Mouse (Mus musculus) neural tube, embryonic 11.5 days (tissue): ENCODE results near the gene Sars. TPM values are rescaled to one million over a fixed set of nuclear protein-coding genes. Genes with fewer than 3 reads are reported as not detected.
A peak's percentile ranks its signal among the peaks of the same experiment; 100 is the strongest.

ENCODE experiments used
- ATAC-seq: fragments of 200-750 bp; cut with Nextera tagmentation; 2 replicates; pipeline ENCODE4 v1.8.0; 2017; ENCODE audit warnings: moderate number of reproducible peaks, mild to moderate bottlenecking, moderate TSS enrichment, moderate library complexity; ENCODE audit not compliant: insufficient read depth, low FRiP score, low TSS enrichment
- DNase-seq: peaks from one replicate; pipeline ENCODE4 v3.0.0-alpha.2; 2015; ENCODE audit warnings: low spot score
- H3K27ac ChIP-seq: fragments of 300-500 bp; sonication (generic); 2 replicates; pipeline ENCODE4 v1.5.1; 2014; ENCODE audit warnings: low read depth, mild to moderate bottlenecking, low read length
- H3K27me3 ChIP-seq: fragments of 300-500 bp; sonication (generic); 2 replicates; pipeline ENCODE4 v1.6.1; 2014; ENCODE audit warnings: mild to moderate bottlenecking, low read length, mixed read lengths; ENCODE audit not compliant: control insufficient read depth, insufficient read depth
- H3K36me3 ChIP-seq: fragments of 300-500 bp; sonication (generic); 2 replicates; pipeline ENCODE4 v1.6.1; 2014; ENCODE audit warnings: mild to moderate bottlenecking, low read length, moderate library complexity, mixed read lengths; ENCODE audit not compliant: control insufficient read depth, insufficient read depth
- H3K4me1 ChIP-seq: fragments of 300-500 bp; sonication (generic); 2 replicates; pipeline ENCODE4 v1.6.1; 2014; ENCODE audit warnings: low read length, mixed read lengths; ENCODE audit not compliant: control insufficient read depth, insufficient read depth
- H3K4me2 ChIP-seq: fragments of 300-500 bp; sonication (generic); 2 replicates; pipeline ENCODE4 v1.6.1; 2014; ENCODE audit warnings: low read depth, mild to moderate bottlenecking, moderate library complexity
- H3K4me3 ChIP-seq: fragments of 300-500 bp; sonication (generic); 2 replicates; pipeline ENCODE4 v1.5.1; 2014; ENCODE audit warnings: low read depth, low read length
- H3K9ac ChIP-seq: fragments of 300-500 bp; sonication (generic); 2 replicates; pipeline ENCODE4 v1.6.1; 2014; ENCODE audit warnings: mild to moderate bottlenecking, low read length
- H3K9me3 ChIP-seq: fragments of 300-500 bp; sonication (generic); 2 replicates; pipeline ENCODE4 v1.6.1; 2016; ENCODE audit warnings: low read length; ENCODE audit not compliant: control insufficient read depth
- WGBS: fragments of 180-500 bp; shearing (Covaris S2); extraction: QIAGEN DNeasy Blood & Tissue Kit; methylation state at CpG from one replicate; pipeline ENCODE4 v1.1.7; 2014; 5-methylcytosine and 5-hydroxymethylcytosine counted together
- polyA plus RNA-seq: library from polyadenylated mRNA; unstranded; fragments of >200 nt; fragmentation: Nextera tagmentation; extraction: Ambion mirVana; gene quantifications from 2 replicates; pipeline ENCODE4 v1.2.1, GENCODE M21; 2014

Sars gene
- polyA plus RNA-seq, 1 experiment from 2014 or later = 216 TPM

DNA sequence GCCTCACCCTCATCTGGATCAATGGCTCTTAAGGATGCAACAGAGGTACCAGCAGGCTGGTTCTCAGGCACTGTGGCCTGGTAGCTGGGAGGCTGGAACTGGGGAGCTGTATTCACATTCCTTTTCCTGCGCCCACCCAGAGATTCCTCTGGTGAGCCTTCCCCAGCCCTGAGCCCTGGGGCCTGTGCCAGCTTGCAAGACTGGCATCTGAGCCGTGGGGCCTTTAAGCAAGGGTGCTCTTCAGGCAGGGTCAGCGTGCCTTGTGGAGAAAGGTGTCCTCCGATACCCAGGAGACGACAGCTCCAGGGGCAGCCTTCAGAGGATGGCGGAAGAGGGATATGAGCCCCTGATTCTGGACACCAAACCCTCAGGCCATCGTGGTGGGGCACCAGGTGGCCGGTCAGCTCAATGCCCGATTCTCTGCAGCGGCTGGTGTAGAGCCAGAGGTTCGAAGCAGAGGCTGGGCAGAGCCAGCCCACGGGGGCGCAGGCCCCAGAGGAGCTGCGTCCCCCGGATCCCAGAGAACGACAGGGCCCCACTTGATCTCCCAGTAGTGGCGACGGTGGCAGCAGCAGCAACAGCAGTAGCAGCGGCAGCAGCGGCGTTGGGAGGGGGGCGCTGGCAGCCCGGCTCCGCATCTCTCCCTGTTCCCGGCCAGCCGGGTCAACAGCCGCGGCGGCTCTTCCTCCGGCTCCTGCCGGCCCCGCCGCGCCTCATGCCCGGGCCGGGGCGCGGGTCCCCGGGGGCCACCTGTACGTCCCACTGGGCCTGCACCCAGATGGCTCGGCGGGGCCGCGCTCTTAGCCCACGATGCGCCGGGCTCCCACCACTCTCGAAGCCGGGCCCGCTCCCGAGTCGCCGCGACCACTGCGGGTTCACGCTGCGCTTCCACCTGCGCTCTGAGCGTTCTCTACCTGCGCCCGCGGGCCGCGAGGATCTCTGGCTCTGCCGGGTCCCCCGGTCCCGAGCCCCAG is 29.9 kb downstream of the Sars start, which contains the start of gene Celsr2:
Gene Celsr2 (minus strand): TSS at position 696 of the 974 bp plus-strand sequence.
- Histone ChIP-seq H3K27me3 (no peaks in the 10 kb centered on the region), H3K4me3 (peak within 1 kb of the TSS; percentile 87), H3K36me3 (peaks cover 21% of the 10 kb centered on the region), H3K9ac (peak within 1 kb of the TSS; percentile 97), H3K4me1 (peaks cover 17% of the 10 kb centered on the region), H3K4me2 (peak within 1 kb of the TSS; percentile 87), H3K9me3 (peaks cover 8% of the 10 kb centered on the region), H3K27ac (peak within 1 kb of the TSS; percentile 81)
- DNase-seq (peak; percentile 57), ATAC-seq (peak; percentile 5; the same call in 1 of the 2 replicates)
- WGBS = 6% methylated on average over 67 of the region's 67 CpGs

DNA sequence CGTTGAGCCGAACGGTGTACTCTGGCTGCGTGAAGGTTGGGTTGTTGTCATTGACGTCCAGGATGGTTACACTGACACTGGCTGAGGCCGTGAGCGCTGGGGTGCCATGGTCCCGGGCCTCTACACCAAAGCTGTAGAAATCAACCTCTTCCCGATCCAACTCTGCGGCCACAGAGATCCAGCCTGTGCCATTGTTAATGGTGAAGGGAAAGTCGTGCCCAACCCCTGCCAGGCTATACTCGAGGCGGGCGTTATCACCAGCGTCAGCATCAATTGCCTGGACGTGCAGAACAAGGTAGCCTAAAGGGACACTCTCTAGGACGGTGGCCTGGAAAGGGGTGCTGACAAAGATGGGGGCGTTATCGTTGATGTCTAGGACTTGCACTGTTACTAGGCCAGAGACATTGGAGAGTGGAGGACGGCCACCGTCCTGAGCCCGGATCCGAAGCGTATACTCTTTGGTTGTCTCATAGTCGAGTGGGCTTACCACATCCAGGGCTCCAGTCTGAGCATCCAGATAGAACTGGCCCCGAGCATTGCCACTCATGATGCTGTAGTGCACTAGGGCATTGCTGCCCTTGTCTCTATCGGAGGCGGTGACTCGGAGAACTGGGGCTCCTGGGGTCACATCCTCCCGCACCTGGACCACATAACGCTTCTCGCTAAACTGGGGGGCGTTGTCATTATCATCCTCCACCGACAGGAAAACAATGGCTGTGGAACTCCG is 31.2 kb downstream of the Sars start:
- peaks cover 24% of the 10 kb centered on the region for H3K4me1 ChIP-seq
- 97% methylated on average over 35 of the region's 35 CpGs for WGBS
- no peak for DNase-seq
- peaks cover 23% of the 10 kb centered on the region for H3K36me3 ChIP-seq
- H3K9me3 ChIP-seq = peaks cover 8% of the 10 kb centered on the region
- no peak overlapping the region for H3K27ac ChIP-seq
- no peak overlapping the region for H3K4me2 ChIP-seq
- no peak overlapping the region for H3K9ac ChIP-seq
- peak overlapping the region; percentile 7; the same call in 1 of the 2 replicates for H3K4me3 ChIP-seq
- no peak for ATAC-seq
- no peaks in the 10 kb centered on the region for H3K27me3 ChIP-seq

DNA sequence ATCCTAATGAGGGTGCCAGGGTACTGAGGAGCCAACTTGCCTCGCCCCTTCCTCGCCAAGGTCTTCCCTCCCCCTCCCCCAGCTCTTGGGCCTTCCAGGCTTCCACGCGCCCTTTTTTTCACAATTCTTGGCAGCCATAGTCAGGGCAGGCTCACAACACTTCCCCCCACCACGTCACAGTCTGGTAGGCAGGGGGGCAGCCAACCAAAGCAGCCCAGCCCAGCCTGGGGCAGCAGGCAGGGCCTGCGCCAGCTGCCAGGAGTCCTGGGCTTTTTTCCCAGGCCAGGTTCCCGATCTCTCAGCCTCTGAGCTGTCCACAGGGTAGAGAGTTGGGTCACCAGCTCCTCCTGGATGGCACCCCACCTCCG is 33.3 kb downstream of the Sars start:
- Histone ChIP-seq H3K9me3 (peaks cover 8% of the 10 kb centered on the region), H3K4me3 (peak overlapping the region; percentile 41), H3K27ac (peak overlapping the region; percentile 97), H3K36me3 (peaks cover 29% of the 10 kb centered on the region), H3K27me3 (no peaks in the 10 kb centered on the region), H3K9ac (peak overlapping the region; percentile 89), H3K4me1 (peaks cover 32% of the 10 kb centered on the region), H3K4me2 (peak overlapping the region; percentile 87)
- DNase-seq (peak; percentile 54), ATAC-seq (peak; percentile 35; the same call in 1 of the 2 replicates)
- WGBS = 50% methylated on average over 8 of the region's 8 CpGs

DNA sequence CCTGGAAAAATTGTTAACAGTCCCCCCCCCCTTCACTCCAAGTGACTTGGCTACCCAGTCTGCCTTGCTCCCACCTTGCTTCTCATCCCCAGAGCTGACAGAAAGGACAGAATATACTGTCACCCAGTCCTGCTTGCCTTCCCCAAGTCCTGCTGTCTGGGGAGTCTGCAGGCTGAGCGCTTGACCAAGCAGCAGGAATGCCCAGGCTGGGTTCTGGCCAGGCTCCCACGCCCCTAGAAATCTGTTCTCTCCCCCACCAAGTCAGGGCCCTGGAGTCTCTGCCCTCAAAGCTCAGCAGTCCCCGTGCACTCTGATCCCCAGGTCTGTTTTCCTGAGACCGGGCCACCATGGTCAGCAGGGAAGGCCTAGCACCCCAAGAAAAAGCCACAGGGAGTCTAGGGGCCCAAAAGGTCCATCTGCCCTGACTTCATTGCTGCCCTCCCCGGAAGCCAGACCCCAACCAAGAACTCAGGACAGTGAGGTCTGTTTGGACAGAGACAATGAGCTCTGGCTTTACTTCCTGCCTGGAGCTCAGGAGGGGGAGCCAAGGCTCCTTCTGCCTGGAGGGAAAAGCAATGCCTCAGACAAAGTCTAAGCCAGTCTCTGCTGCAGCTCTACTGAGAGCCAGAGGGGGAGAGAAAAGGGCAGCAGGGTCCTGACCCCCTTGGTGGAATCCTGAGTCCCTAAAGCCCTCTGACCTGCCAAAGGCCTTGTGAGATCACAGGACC is 33.8 kb downstream of the Sars start:
- H3K27ac ChIP-seq = peak overlapping the region; percentile 97
- ATAC-seq = no peak
- peak overlapping the region; percentile 89 for H3K9ac ChIP-seq
- H3K36me3 ChIP-seq = peaks cover 31% of the 10 kb centered on the region
- peaks cover 37% of the 10 kb centered on the region for H3K4me1 ChIP-seq
- DNase-seq = no peak
- H3K27me3 ChIP-seq = no peaks in the 10 kb centered on the region
- peaks cover 8% of the 10 kb centered on the region for H3K9me3 ChIP-seq
- peak overlapping the region; percentile 41 for H3K4me3 ChIP-seq
- WGBS = 48% methylated on average over 5 of the region's 5 CpGs
- peak overlapping the region; percentile 87 for H3K4me2 ChIP-seq

DNA sequence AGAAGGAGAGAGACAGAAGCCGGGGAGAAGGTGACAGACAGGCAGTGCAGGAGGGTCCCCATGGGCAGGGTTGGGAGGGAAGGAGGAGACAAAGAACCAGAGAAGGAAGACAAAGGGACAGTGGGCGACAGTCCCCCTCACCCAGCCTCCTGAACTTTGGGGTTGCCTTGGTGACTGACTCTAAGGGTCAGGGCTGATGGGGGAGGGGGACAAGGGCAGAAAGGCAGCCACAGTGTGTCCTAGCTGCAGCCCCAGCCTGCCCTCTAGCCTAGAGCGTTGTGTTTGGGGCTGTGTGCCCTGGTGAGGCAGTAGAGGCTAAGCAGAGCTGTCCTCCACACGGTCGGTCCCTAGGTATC is 34.7 kb downstream of the Sars start:
- ATAC-seq = peak; percentile 49
- H3K9ac ChIP-seq = peak overlapping the region; percentile 89
- H3K4me2 ChIP-seq = peak overlapping the region; percentile 87
- H3K4me3 ChIP-seq = peak overlapping the region; percentile 41
- peak; percentile 79 for DNase-seq
- H3K27ac ChIP-seq = peak overlapping the region; percentile 97
- 16% methylated on average over 5 of the region's 5 CpGs for WGBS
- H3K9me3 ChIP-seq = peaks cover 8% of the 10 kb centered on the region
- H3K27me3 ChIP-seq = no peaks in the 10 kb centered on the region
- peaks cover 31% of the 10 kb centered on the region for H3K36me3 ChIP-seq
- peaks cover 39% of the 10 kb centered on the region for H3K4me1 ChIP-seq

DNA sequence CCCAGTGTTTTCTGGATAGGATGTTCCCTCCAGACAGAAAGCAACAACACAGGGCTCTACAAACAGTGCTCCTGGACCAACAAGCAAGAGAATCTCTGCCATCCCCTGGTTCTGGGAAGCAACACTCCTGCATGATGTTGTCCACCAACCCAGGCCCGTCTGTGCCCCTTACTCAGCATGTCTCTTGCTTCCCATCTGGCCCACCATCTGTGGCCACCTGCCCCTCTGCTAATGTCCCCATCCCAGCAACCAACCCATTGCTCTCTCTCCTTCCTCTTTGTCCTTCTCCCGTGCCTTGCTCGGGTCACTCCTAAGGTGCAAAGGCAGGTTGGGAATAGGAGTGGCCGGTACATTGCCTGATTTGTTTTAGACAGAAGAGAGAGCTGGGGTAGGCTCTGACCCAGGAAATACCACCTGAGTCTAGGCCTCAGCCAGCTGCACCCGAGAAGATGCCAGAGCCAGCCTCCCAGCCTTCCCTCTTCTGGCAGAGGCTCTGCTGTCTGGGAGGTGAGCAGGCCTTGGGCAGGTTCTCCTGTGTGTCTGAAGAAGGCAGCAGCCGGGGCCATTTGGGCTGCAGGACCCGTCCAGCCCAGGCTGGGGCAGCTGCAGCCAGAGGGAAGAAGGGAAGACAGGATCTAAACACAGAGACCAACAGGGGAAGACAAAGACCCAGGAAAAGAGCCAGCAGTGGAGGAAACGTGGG is 35.2 kb downstream of the Sars start:
- no peak; the same call in 1 of the 2 replicates for ATAC-seq
- H3K4me3 ChIP-seq = peak overlapping the region; percentile 41
- WGBS = 35% methylated on average over 8 of the region's 8 CpGs
- peaks cover 31% of the 10 kb centered on the region for H3K36me3 ChIP-seq
- H3K4me2 ChIP-seq = peak overlapping the region; percentile 87
- DNase-seq = peak; percentile 53
- H3K9me3 ChIP-seq = peaks cover 8% of the 10 kb centered on the region
- H3K27ac ChIP-seq = peak overlapping the region; percentile 97
- H3K27me3 ChIP-seq = no peaks in the 10 kb centered on the region
- H3K9ac ChIP-seq = peak overlapping the region; percentile 89
- peaks cover 38% of the 10 kb centered on the region for H3K4me1 ChIP-seq

DNA sequence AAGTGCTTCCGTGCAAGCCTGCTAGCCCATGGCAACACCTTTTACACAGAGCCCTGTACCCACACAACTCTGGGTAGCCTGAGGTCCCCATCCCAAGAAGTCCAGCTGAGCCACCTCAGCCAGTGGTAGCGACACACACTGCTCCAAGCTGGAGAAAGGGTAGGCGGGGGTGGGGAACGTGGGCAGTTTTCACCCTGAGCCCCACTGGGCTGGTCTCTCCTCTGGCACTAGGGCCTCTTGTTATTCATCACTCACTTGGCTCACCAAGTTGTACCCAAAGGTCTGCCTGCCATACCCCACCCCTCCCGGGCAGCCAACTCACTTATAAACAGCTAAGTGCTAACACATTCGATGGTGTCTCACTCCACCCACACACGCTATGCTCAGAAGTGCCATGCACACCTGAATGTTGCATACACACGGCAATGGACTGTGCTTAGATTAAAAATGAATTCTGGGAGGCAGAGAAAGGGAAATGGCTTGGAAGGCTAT is 36.4 kb downstream of the Sars start:
- 90% methylated on average over 8 of the region's 8 CpGs for WGBS
- Histone ChIP-seq H3K36me3 (peaks cover 27% of the 10 kb centered on the region), H3K9me3 (peaks cover 8% of the 10 kb centered on the region), H3K27ac (no peak overlapping the region), H3K4me3 (no peak overlapping the region), H3K4me2 (peak overlapping the region; percentile 87), H3K4me1 (peaks cover 35% of the 10 kb centered on the region), H3K9ac (no peak overlapping the region), H3K27me3 (no peaks in the 10 kb centered on the region)
- ATAC-seq = no peak
- no peak for DNase-seq
